Mouse (Mus musculus): ENCODE results near the gene Slc4a8. TPM values are rescaled to one million over a fixed set of nuclear protein-coding genes. Genes with fewer than 3 reads are reported as not detected.
A peak's percentile ranks its signal among the peaks of the same experiment; 100 is the strongest.

Slc4a8 gene
- 1.4 and 2.8 TPM in 2 replicates for polyA plus RNA-seq (2015; fragmentation: Nextera tagmentation; extraction: Ambion mirVana)

DNA sequence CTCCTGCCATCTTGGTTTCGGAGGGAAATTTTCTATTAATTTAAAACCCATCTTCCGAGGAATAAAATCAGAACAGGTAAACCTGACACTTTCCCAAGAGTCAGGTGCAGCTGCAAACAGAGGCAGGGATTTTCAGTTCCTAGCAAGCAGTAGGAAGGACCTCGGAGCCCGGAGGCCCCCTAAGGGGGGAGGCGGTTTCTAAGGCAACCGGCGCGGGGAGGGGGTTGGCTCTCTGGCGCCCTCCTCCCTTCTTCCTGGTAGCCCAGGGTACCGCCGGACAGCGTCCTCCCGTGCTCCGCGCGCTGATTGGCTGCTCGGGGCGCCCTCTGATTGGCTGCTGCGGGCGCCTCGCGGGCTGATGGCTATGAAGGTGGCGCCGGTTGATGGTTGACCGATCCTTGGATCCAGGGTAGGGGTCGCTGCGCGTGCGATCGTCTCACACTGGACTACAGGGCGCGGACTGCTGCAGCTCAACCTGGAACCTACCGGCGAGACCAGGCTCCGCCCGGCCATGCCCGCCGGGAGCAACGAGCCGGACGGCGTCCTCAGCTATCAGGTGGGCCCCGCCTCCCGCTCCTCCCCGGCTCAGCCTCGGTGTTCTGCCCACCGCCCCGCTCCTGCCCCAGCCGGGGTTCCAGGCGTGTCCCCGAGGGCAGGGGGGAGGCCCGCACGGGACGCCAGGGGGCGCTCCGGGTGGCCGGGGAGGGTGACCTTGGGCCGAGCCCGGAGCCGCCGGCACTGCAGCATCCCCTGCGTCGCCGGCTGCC is at the start of gene Slc4a8:
Gene Slc4a8 (plus strand): TSS at position 329 of the 767 bp plus-strand sequence.
- peak; percentile 75 for TF ChIP-seq CTCF (IDR thresholded peaks at IDR 0.05; ENCODE audit: low read depth)
- Histone ChIP-seq H3K4me3 (ENCODE audit: low read depth, low read length) (peak within 1 kb of the TSS; percentile 42), H3K4me2 (replicated peaks; ENCODE audit: low read depth) (peak within 1 kb of the TSS; percentile 81), H3K27me3 (replicated peaks; ENCODE audit: control insufficient read depth, insufficient read depth, low read length) (peaks cover 38% of the 10 kb centered on the region), H3K36me3 (ENCODE audit: control insufficient read depth, insufficient read depth) (no peaks in the 10 kb centered on the region), H3K4me1 (replicated peaks; ENCODE audit: control insufficient read depth, insufficient read depth, low read length) (no peaks in the 10 kb centered on the region), H3K9me3 (ENCODE audit: control insufficient read depth) (no peaks in the 10 kb centered on the region), H3K27ac (ENCODE audit: low read depth, low read length) (no peak within 1 kb of the TSS), H3K9ac (ENCODE audit: low read depth, low read length) (no peak within 1 kb of the TSS)
- under 1% methylated on average over 62 of the region's 64 CpGs for WGBS
- peak; percentile 78 for ATAC-seq

DNA sequence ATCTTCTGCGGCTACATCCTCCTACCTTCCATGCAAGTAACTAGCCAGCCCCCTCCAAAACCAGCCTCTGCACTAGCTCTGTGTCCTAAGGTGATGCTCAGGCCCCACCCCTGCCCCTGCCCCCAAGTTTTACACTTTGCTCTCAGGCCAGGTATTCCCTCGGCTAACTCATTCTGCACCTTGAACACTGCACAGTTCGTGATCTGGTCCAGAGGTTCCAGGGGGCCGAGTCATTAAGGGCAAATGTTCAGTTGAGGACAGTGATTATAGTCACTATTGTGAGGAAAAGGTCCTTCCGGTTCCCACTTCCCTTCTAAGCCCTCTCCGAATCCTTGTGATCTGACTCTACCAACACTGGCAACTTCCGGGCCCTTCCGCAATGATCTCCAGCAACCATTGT is 47.1 kb upstream of the Slc4a8 start:
- ATAC-seq, result no peak
- no peaks in the 10 kb centered on the region for H3K4me1 ChIP-seq (replicated peaks; ENCODE audit: control insufficient read depth, insufficient read depth, low read length)
- peaks cover 55% of the 10 kb centered on the region; the same call in 1 of the 2 replicates for H3K36me3 ChIP-seq (ENCODE audit: control insufficient read depth, insufficient read depth)
- H3K4me2 ChIP-seq (replicated peaks; ENCODE audit: low read depth), result no peak overlapping the region
- WGBS, result 84% methylated on average over 8 of the region's 8 CpGs
- no peak overlapping the region for H3K4me3 ChIP-seq (ENCODE audit: low read depth, low read length)
- no peaks in the 10 kb centered on the region for H3K27me3 ChIP-seq (replicated peaks; ENCODE audit: control insufficient read depth, insufficient read depth, low read length)
- no peak overlapping the region for H3K27ac ChIP-seq (ENCODE audit: low read depth, low read length)
- H3K9me3 ChIP-seq (ENCODE audit: control insufficient read depth), result no peaks in the 10 kb centered on the region
- H3K9ac ChIP-seq (ENCODE audit: low read depth, low read length), result no peak overlapping the region
- TF ChIP-seq CTCF (IDR thresholded peaks at IDR 0.05; ENCODE audit: low read depth), result no peak

DNA sequence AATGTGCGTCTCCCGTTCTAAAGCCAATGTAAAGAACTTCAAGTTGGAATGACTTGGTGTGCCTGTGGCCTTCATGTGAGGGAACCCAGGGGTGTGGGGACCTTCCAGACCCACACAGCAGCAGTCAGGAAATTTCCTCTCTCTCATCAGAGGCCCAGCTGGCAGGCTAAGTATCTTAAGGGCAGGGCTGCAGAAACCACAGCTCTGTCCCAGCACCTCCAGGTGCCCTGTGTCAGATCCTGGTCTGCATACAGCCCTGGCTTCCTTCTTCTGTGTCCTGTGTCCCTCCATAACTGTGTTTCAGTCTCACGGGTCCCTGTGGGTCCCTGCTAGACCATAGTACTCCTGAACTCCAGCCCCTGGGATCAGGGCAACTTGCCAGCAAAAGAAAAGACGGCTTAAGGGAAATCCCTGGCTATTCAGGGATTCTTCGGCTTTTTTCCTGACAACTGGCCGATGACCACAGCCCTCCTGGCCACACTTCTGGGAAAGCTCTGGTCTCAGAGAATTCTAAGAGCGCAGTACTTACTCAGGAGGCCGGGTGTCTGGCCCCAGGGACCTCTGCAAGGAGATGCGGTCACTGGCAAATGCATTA is 46.1 kb upstream of the Slc4a8 start:
- Histone ChIP-seq H3K36me3 (ENCODE audit: control insufficient read depth, insufficient read depth) (peaks cover 60% of the 10 kb centered on the region; the same call in 1 of the 2 replicates), H3K27me3 (replicated peaks; ENCODE audit: control insufficient read depth, insufficient read depth, low read length) (no peaks in the 10 kb centered on the region), H3K4me1 (replicated peaks; ENCODE audit: control insufficient read depth, insufficient read depth, low read length) (no peaks in the 10 kb centered on the region), H3K4me3 (ENCODE audit: low read depth, low read length) (no peak overlapping the region), H3K4me2 (replicated peaks; ENCODE audit: low read depth) (no peak overlapping the region), H3K9me3 (ENCODE audit: control insufficient read depth) (no peaks in the 10 kb centered on the region), H3K9ac (ENCODE audit: low read depth, low read length) (no peak overlapping the region), H3K27ac (ENCODE audit: low read depth, low read length) (no peak overlapping the region)
- 73% methylated on average over 9 of the region's 9 CpGs for WGBS
- no peak for ATAC-seq
- no peak for TF ChIP-seq CTCF (IDR thresholded peaks at IDR 0.05; ENCODE audit: low read depth)

GRCm38 (mm10) chr15:100717933-100718332 is 43.6 kb upstream of the Slc4a8 start:
- Histone ChIP-seq H3K4me2 (replicated peaks; ENCODE audit: low read depth) (no peak overlapping the region), H3K9ac (ENCODE audit: low read depth, low read length) (no peak overlapping the region), H3K36me3 (ENCODE audit: control insufficient read depth, insufficient read depth) (peaks cover 48% of the 10 kb centered on the region; the same call in 1 of the 2 replicates), H3K4me3 (ENCODE audit: low read depth, low read length) (no peak overlapping the region), H3K27ac (ENCODE audit: low read depth, low read length) (no peak overlapping the region), H3K9me3 (ENCODE audit: control insufficient read depth) (no peaks in the 10 kb centered on the region), H3K27me3 (replicated peaks; ENCODE audit: control insufficient read depth, insufficient read depth, low read length) (no peaks in the 10 kb centered on the region), H3K4me1 (replicated peaks; ENCODE audit: control insufficient read depth, insufficient read depth, low read length) (0 out of 2 replicates have a peak, but pooled peaks cover 3% of the 10 kb centered on the region)
- no peak for TF ChIP-seq CTCF (IDR thresholded peaks at IDR 0.05; ENCODE audit: low read depth)
- ATAC-seq, result no peak
- 83% methylated on average over 6 of the region's 6 CpGs for WGBS

DNA sequence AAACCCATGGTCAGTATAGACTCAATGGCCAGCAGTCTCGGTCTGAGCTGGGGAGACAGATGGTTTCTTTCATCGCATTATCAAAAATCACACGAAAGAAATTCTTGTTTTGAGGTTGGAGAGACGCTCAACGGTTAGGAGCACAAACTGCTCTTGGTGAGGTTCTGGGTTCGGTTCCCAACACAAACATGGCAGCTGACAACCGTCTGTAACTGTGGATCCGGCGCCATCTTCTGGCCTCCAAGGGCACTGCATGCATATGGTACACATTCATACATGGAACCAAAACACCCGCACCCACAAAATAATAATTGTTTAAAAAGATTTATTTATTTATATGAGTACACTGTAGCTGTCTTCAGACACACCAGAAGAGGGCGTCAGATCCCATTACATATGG is 43.0 kb upstream of the Slc4a8 start:
- peak; percentile 57 for TF ChIP-seq CTCF (IDR thresholded peaks at IDR 0.05; ENCODE audit: low read depth)
- Histone ChIP-seq H3K9ac (ENCODE audit: low read depth, low read length) (no peak overlapping the region), H3K4me1 (replicated peaks; ENCODE audit: control insufficient read depth, insufficient read depth, low read length) (peaks cover 3% of the 10 kb centered on the region; the same call in 1 of the 2 replicates), H3K4me2 (replicated peaks; ENCODE audit: low read depth) (no peak overlapping the region), H3K27ac (ENCODE audit: low read depth, low read length) (no peak overlapping the region), H3K9me3 (ENCODE audit: control insufficient read depth) (no peaks in the 10 kb centered on the region), H3K27me3 (replicated peaks; ENCODE audit: control insufficient read depth, insufficient read depth, low read length) (no peaks in the 10 kb centered on the region), H3K36me3 (ENCODE audit: control insufficient read depth, insufficient read depth) (peaks cover 41% of the 10 kb centered on the region; the same call in 1 of the 2 replicates), H3K4me3 (ENCODE audit: low read depth, low read length) (no peak overlapping the region)
- ATAC-seq, result no peak
- WGBS, result 82% methylated on average over 11 of the region's 11 CpGs

DNA sequence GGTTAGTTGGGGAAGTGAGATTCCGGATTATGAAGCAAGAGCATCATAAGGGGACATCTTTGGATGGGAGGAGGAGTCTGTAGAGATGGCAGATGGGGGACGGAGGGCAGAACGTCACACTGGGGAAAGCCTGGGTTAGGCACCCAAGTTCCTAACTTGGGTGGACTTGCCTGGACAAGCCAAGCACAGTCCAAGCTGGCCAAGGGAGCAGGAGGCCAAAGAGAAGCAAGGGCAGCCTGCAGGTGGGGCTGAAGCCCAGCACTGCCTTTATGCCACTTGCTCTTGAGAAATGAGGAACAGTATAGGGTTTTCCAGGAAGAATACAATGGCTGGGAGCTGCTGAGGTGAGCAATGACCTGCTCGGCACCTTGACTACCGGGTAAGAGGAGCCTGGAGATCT is 42.3 kb upstream of the Slc4a8 start:
- H3K27me3 ChIP-seq (replicated peaks; ENCODE audit: control insufficient read depth, insufficient read depth, low read length), result no peaks in the 10 kb centered on the region
- no peaks in the 10 kb centered on the region for H3K9me3 ChIP-seq (ENCODE audit: control insufficient read depth)
- H3K9ac ChIP-seq (ENCODE audit: low read depth, low read length), result no peak overlapping the region
- 93% methylated on average over 5 of the region's 5 CpGs for WGBS
- peaks cover 3% of the 10 kb centered on the region; the same call in 1 of the 2 replicates for H3K4me1 ChIP-seq (replicated peaks; ENCODE audit: control insufficient read depth, insufficient read depth, low read length)
- H3K36me3 ChIP-seq (ENCODE audit: control insufficient read depth, insufficient read depth), result peaks cover 35% of the 10 kb centered on the region; the same call in 1 of the 2 replicates
- H3K4me2 ChIP-seq (replicated peaks; ENCODE audit: low read depth), result no peak overlapping the region
- peak; percentile 23; the same call in 1 of the 2 replicates for TF ChIP-seq CTCF (IDR thresholded peaks at IDR 0.05; ENCODE audit: low read depth)
- no peak for ATAC-seq
- no peak overlapping the region for H3K4me3 ChIP-seq (ENCODE audit: low read depth, low read length)
- H3K27ac ChIP-seq (ENCODE audit: low read depth, low read length), result no peak overlapping the region
